Mouse (Mus musculus): ENCODE results near the gene 1700023F06Rik.

DNA sequence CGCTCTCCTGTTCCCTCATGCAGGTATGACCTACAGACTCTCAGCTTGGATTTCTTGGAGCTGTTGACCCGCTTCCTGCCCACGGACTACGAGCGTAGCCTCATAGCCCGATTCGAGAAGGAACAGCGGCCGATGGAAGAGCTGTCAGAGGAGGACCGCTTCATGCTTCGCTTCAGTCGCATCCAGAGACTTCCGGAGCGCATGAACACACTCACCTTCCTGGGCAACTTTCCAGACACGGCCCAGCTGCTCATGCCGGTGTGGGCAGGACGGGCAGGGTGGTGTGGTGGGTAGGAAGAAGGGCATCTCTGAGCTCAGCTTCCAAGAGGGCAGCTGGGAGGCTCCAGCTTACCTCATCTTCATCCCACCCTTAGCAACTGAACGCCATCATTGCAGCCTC, 13.1 kb downstream of the 1700023F06Rik start:
- no peak for TF ChIP-seq POLR2AphosphoS5 (IDR thresholded peaks at IDR 0.05; ENCODE audit: insufficient replicate concordance, low read depth, low read length)
- no peak for TF ChIP-seq CTCF (IDR thresholded peaks at IDR 0.05; ENCODE audit: low read depth, low read length)
- no peak for TF ChIP-seq TAL1 (conservative IDR thresholded peaks at IDR 0.05; ENCODE audit: low read depth, low read length)
- TF ChIP-seq GATA1 (IDR thresholded peaks at IDR 0.05; ENCODE audit: borderline replicate concordance, low read length) = no peak
